Mouse (Mus musculus): ENCODE measurements around the gene Acbd5.
"Not testable (repeated sequence)": the region's sequence is repeated elsewhere in the genome, so short reads cannot be mapped to it uniquely, and the experiment has no call there.

Gene Acbd5

DNA sequence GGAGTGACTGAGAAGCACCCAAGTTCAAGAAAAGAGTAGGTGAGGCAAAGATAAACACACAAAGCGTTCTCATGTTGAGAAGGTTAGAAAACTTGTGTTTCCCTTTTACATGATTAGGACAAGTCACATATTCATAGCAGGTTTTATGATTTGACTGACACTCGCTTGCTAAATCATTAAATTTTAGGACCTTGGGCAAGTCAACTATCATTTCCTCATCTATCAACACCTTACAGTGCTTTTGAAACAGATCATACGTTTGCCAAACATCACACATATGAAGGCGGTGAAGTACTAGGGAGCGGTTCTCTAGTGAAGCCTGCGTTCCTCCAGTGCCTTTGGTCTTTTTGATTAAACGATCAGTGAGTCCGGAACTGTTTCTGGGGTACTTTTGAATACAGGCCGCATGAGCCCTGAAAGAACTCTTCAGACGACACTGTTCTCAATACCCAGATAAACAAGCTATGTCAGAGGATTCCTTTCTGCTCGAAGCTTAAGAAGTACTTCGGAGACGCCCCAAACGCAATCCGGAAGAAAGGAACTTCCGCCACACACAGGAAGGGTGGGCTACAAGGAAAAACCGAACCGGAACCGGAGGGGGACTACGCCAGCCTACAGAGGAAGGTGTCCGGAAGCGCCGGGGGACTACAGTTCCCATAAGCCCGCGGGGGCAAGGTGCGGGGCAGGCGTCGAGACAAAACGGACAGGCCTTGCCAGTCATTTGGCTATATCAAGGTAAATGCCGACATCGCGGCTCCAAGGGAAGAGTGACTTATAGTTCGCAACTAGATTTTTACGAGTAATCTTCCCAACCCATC lies at the start of gene Acbd5:
TSS of gene Acbd5 (plus strand) at position 616 of the 818 bp plus-strand sequence.
- DNase-seq (ENCODE audit: low read depth, low spot score): peak; percentile 95

DNA sequence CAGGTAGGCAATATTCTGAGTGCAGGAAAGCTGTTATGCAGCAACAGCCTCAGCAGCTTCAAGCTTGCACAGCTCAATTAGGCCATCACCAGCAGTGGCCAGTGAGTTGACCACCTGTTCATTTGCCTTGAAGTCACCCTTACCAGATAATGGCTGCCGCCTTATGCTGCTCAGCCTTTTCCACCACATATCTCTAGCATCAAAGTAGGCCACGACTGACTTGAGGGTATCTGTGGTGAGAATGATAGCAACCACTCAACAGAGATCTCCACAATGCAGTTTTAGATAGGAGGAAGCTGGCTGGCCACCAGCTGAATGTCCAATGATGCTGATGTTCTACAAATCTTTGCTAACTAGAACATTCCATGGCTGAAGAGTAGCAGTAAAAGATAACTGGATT lies 48.8 kb upstream of the Acbd5 start:
- no peak for DNase-seq (ENCODE audit: low read depth, low spot score)

DNA sequence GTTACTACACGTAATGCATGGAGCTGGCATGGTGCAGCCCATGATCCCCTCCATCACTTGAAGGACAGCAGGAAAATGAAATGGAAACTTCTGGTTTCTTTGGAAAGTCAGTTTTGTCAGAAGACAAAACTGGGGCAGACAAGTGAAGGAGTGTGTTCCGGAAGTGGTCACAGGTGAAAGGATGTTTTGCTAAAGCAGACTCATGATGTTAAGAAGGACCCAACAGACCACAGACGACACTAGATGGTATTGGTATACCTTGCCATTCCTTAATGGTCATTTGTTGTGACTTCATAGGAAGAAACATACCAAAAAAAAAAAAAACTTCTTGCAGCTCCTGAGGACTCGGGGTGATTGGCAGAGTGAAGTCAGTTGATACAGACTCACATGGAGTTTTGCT lies 46.6 kb upstream of the Acbd5 start:
- DNase-seq (ENCODE audit: low read depth, low spot score): no peak

DNA sequence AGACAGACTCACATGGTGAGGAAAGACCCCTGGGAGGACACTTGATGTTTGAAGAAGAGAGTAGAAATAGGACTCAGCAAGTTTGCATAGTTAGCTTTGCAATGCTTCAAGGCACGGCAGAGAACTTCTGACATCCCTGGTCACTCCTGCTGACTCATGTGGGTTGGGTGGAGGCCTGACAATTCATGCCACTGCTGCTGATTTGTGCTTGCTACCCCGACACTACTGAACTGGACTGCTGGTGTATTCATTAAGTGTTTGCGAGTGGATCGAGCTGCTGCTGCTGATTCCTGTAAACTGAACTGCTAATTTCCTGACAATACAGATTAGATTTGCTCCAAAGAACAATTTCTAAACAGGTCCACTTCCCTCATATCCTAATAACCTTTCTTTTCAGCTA lies 46.2 kb upstream of the Acbd5 start:
- peak; percentile 40 for DNase-seq (ENCODE audit: low read depth, low spot score)

DNA sequence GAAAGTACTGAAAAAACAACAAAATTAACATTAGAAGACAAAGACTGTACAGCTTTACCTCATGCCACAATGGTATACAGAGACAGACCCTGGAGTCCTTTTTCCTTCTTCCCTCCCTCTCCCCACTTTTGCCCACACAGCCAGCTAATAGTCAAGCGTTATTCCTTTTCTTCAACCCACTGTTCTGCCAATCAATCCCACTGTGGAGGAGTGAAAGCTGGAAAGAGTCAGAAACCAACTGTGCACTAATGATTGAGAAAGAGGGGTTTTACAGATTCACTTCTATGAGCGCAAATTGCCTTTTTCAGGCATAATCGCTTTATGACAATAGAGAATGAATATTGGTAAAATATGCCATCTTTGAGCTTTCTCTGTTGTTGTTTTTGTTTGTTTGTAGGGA lies 44.9 kb upstream of the Acbd5 start:
- DNase-seq (ENCODE audit: low read depth, low spot score): no peak

DNA sequence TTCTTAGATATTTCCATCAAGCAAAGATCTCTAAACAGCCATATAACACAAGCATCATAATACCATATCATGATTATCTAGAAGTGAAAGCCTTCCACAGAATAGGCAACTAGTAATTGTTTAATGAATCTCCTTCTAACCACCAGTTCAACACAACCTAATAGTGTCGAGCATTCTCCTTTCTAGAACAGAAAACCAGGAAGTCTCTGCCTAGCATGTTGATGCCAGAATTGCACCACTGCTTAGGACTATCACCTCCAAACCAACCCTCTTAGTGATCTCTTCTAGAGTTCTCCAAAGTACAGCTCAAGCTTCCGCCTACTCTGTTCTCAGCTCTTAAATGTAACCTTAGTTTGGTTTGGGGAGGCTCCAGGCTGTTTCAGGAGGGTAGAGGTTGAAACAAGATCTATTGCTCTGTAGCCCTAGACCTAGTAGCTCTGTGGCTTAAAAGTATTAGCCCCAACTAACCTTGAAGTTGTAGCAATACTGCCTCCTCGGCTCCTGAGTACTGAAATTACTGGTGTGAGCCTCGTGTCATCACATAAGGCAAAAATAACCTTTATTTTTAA lies 44.2 kb upstream of the Acbd5 start:
- DNase-seq (ENCODE audit: low read depth, low spot score): no peak

DNA sequence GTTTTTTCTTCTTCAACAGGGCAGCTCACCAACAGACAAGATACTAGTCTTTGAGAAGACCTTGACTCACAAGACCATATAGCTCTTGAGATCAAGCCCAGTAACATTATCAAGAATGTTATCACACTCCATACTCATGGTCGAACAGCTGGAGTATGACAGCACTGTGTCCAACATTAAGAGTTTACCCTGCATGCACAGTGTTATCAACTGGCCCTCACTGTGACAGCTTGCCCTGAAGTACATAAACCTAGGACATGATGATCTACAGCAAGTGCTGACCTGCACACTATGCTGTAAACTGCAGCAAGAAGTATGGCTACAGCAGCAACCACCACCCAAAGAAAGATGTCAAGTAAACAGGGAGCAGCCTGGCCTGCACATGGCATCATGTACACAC lies 41.6 kb upstream of the Acbd5 start:
- DNase-seq (ENCODE audit: low read depth, low spot score): no peak

DNA sequence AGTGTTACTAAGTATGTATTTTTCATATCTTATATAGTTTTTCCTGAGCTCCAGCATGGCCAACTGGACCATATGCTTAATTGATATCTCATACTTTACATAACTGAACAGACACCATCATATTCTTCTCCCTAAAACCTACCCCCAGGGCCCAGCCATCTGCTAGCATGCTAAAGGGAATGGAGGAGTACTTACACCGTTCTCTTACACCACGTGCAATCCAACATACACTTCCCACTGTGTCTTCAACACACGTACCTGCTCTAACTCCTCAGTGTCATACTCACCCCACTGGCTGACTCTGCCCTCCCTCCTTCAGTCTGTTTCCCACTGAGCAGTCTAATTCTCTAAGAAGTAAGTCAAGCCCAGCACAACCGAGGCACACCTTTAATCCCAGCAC lies 39.1 kb upstream of the Acbd5 start:
- DNase-seq (ENCODE audit: low read depth, low spot score): no peak

DNA sequence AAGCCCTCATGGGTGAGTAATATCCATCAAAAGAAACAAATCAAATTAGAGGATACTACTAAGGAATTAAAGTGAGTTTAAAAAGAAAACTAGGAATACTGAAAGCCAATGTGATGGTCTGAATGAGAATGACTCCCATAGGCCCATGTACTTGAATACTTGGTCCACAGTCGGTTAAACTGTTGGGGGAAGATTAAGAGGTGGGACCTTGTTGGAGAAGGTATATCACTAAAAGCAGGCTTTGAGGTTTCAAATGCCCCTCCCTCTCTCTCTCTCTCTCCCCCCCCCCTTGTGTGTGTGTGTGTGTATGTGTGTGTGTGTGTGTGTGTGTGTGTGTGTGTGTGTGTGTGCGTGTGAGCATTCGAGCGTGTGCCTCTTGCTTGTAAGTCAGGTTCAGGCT lies 37.3 kb upstream of the Acbd5 start:
- DNase-seq (ENCODE audit: low read depth, low spot score): no peak

DNA sequence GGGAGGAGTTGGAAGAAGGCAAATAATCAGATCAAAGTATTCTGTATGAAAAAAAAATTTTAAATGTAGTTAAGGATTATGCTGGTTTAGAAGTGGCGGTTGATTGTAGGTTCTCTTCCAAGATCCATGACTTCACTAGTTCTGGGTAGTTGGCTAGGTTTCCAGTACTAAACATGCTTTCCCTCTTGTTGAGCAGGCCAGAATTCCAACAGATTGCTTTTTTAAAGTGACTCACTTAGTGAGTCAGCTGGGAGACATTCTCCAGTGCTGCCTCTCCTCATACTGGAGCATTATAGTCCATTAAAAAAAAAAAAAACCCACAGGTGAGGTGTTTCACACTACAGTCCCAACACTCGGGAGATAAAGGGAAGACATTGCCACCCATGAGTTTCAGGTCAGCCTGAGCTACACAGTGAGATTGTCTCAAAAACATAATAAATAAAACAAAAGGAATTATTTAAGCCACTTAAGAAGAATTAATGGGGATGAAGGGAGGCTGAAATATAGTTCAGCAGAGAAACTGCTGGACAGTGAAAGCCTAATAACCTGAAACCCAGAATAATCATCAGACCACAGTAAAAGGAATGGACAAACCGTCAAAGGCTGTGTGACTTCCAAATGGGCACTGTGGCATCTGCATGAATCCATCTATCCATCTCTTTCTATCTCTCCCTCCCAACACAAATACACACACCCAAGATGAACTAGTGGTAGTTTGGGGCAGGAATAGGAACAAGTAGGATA lies 33.1 kb upstream of the Acbd5 start:
- peak; percentile 46 for DNase-seq (ENCODE audit: low read depth, low spot score)

DNA sequence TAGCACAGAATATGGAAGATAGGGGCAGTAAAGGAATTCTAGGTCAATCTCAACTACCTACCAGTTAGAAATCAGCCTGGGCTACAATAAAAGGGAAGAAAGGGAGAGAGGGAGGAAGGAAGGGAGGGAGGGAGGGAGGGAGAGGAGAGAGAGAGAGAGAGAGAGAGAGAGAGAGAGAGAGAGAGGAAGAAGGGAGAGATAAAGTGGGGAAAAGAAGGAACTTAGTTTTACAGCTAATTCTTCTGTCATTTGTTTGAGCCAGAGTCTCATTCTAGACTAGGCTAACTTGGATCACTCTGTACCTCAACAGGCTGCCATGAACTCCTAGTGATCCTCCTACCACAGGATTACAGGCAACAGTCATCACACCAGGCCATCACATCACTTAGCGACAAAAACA lies 32.5 kb upstream of the Acbd5 start:
- no peak for DNase-seq (ENCODE audit: low read depth, low spot score)

DNA sequence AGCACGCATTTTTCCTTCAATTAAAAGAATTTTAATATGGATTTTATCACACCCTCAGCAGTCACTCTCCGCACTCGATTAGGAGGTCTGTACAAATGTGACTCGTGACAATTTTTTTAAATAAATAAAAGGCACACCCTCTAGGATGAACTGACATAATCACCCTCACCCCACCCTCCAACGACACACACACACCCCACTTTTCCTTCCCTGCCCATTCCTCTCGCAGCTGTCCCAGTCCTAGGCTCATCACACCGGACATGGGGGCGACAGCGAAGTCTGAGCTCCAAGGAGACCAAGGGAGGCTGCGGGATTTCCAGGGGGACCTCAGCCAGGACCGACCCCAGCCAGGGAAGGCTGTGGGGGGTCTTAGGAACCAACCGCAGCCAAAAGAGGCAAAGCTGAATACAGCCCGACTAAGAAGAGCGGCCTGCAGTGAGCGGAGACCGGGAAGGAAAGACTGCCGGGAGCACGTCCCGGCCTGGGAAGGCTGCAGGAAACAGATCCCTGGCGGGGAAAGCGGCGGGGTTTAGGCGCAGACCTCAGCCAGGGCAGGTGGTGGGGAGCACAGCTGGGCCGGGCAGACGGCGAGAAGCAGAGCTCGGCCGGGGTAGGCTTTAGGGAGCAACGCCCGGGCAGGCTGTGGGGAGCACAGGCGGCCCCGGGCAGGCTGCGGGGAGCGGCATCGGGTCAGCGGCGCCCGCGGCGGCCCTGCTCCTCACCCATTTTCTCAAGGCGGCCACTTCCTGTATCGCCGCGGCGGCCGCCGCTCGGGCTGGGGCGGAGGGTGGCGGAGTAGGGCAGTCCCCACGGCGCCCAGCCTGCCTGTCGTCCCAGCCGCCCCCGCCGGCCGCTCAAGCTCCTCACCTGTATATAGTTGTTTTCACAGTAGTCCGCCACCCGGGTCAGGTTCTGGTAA lies 28.6 kb upstream of the Acbd5 start:
- peak; percentile 37 for DNase-seq (ENCODE audit: low read depth, low spot score)

DNA sequence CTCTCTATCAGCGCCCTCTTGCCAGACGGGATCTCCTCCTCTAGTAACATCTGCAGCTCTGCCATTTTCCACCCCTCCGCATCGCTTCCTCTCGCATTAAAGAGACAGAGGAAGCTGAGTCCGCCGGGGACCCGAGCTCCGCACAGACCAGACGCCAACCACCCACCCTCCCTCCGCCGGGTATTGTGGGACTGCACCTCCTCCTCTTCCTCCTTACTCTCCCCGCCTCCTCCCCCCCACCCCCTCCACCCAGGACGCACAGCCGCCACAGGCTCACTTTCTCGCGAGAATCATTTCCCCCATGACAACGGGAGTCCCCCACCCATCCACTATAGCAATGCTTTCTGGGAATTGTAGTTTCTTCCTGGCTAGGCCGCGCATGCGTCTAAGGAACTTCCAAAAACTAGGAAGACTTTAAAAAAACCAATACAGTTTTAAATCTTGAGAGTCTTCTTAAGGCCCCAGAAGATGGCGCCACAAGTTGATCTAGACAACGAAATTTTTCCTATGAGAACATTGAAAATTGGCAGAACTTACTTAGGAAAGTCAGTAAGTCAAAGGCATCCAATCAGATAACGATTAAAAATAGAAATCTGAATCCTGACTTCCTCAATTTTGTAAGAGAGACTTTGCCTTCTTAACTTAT lies 27.8 kb upstream of the Acbd5 start, which contains the start of gene Abi1:
TSS of gene Abi1 (minus strand) at position 241 of the 646 bp plus-strand sequence.
- peak; percentile 99 for DNase-seq (ENCODE audit: low read depth, low spot score)

DNA sequence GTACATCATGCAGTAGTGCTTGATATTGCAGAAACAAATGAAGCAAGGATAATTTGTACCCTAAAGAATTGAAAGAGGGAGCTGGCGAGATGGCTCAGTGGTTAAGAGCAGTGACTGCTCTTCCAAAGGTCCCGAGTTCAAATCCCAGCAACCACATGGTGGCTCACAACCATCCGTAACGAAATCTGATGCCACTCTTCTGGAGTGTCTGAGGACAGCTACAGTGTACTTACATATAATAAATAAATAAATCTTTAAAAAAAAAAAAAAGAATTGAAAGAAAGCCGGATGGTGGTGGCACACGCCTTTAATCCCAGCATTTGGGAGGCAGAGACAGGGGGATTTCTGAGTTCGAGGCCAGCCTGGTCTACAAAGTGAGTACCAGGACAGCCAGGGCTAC lies 27.3 kb upstream of the Acbd5 start:
- not testable (repeated sequence) for DNase-seq (ENCODE audit: low read depth, low spot score)

DNA sequence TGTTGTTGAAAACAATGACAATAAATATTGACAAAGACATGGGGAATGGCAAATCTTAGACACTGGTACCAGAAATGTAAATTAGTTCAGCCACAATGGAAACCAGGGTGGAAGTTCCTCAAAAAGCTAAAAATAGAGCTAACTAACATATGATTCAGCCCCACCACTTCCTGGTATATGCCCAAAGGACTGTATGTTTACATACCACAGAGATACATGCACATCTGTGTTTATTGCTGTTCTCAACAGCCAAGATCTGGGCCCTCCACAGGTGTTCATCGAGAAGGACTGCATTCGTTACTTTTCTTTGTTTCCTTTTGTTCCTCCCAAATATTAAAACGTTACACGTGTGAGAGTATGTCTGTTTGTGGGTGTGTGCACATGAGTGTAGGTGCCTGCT lies 26.5 kb upstream of the Acbd5 start:
- DNase-seq (ENCODE audit: low read depth, low spot score): peak; percentile 27

DNA sequence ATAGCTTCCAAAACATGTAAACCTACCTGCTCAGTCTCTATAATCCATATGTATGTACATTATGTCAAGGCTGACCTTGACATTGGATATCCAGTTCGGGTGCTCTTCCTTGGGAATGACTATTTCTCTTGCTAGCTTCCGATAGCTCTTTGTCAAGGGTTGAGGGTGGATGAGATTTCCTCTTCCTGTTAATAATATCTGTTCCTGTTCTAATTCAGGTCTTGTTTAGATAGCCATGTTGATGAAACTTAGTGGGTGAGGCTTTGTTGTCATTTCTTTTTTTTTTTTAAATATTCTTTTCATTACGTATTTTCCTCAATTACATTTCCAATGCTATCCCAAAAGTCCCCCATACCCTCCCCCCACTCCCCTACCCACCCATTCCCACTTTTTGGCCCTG lies 25.8 kb upstream of the Acbd5 start:
- DNase-seq (ENCODE audit: low read depth, low spot score): no peak

DNA sequence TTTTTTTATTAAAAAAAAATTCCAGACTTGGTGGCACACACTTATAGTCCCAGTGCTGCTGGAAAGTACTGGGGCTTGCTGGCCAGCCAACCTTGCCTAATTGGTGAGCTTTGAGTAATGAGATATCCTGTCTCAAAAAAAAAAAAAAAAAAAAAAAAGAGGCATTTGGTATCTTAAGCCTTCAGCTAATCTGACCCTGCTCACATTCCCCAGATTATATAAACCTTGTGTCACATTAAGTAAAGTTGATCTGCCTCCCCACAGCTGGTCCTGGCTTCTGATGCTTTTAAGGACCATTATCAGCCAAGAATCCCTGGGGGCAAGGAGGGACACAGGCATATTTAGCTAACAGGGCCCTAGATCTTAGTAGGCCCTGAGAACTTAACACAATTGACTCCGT lies 22.3 kb upstream of the Acbd5 start:
- no peak for DNase-seq (ENCODE audit: low read depth, low spot score)

DNA sequence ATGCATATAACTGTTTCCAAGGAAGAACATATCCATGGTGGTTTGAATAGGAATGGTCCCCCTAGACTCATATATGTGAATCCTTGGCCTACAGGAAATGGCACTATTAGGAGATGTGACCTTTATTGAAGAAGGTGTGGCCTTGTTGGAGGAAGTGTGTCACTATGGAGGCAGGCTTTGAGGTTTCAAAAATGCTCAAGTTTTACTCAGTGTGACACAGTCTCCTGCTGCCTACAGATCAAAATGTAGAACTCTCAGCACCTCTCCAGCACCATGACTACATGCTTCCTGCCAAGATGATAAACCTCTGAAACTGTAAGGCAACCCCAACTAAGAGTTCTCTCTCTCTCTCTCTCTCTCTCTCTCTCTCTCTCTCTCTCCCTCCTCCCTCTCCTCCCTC lies 20.0 kb upstream of the Acbd5 start:
- DNase-seq (ENCODE audit: low read depth, low spot score): no peak

DNA sequence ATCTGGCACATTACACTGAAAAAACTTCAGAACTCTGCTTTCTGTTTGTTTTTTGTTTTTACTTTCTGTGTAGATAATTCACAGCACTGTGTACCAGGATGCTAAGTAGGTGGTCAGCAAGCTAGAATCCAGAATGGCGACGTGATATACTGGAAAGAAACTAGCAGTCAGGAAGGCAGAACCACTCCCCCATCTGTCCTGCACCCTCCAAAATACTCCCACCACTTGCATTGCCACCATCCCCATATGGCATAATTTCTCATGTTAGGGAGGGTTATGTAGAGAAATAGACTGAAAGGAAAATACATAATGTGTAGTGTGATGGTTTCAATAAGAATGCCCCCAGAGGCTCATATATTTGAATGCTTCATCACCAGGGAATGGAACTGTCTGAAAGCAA lies 16.1 kb upstream of the Acbd5 start:
- DNase-seq (ENCODE audit: low read depth, low spot score): no peak

DNA sequence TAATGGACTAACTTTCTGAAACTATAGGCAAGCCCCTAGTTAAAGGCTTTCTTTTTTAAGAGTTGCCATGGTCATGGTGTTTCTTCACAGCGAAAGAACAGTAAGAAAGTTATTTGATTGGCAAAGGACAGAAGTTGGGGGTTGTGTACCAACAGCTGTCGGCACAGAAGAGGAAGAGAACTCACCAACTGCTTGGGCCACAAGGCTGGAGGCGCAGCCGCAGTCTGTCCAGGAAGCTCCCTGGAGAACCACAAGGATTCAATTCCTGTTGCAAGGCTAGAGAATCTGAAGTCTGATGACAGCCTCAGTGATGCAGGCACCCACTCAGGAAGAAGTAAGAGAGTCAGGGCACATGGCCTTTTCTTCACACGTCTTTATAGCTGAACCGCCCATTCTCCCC lies 15.4 kb upstream of the Acbd5 start:
- peak; percentile 34 for DNase-seq (ENCODE audit: low read depth, low spot score)

DNA sequence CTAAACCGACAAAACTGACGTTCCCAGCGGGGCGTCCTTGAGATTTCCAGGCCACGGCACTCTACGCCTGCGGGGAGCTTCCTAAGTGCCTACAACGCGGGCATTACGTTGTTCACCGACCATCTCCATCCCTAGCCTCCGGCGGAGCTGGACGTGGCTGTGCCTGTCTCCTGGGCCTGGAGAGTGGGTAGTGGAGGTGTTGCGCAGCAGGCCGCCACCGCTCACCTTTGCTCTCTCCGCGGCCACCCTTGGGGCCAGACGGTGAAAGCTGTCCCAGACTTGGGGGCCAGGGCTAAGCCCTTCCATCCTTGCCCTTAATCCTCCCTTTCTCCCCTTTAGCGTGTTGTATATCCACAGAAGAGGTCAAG lies 387 bp downstream of the Acbd5 start:
- no peak for DNase-seq (ENCODE audit: low read depth, low spot score)
